Mouse (Mus musculus) E14TG2a.4 (cell line): ENCODE measurements around the gene Atp2b1.

ENCODE experiments used
- H3K27me3 ChIP-seq: 2 replicates; pipeline ENCODE4 v1.6.1; 2014; ENCODE audit warnings: low read length, control low read depth; ENCODE audit not compliant: insufficient read depth
- H3K36me3 ChIP-seq: 2 replicates; pipeline ENCODE4 v1.6.1; 2014; ENCODE audit warnings: low read length, control low read depth; ENCODE audit not compliant: insufficient read depth
- H3K4me1 ChIP-seq: replicated peaks from 2 replicates; pipeline ENCODE4 v1.6.1; 2014; ENCODE audit warnings: low read depth, low read length, control low read depth
- H3K4me3 ChIP-seq: replicated peaks from 2 replicates; pipeline ENCODE4 v1.5.1; 2014; ENCODE audit warnings: mild to moderate bottlenecking, low read length
- H3K9me3 ChIP-seq: 2 replicates; pipeline ENCODE4 v1.6.1; 2014; ENCODE audit warnings: low read length, control low read depth
- CTCF ChIP-seq: conservative IDR thresholded peaks from 2 replicates; pipeline ENCODE4 v1.5.1; 2014; ENCODE audit warnings: low read length
- NANOG ChIP-seq: IDR thresholded peaks from 2 replicates; pipeline ENCODE4 v1.6.1; 2014; ENCODE audit warnings: borderline replicate concordance, low read length, mixed read lengths
- POU5F1 ChIP-seq: IDR thresholded peaks from 2 replicates; pipeline ENCODE4 v1.6.1; 2014; ENCODE audit warnings: low read length, borderline replicate concordance

Gene Atp2b1

GRCm38 (mm10) chr10:99040171-99040570 lies 126.0 kb downstream of the Atp2b1 start:
- TF ChIP-seq POU5F1 (no peak), NANOG (no peak), CTCF (no peak)
- H3K9me3 ChIP-seq, result no peaks in the 10 kb centered on the region

DNA sequence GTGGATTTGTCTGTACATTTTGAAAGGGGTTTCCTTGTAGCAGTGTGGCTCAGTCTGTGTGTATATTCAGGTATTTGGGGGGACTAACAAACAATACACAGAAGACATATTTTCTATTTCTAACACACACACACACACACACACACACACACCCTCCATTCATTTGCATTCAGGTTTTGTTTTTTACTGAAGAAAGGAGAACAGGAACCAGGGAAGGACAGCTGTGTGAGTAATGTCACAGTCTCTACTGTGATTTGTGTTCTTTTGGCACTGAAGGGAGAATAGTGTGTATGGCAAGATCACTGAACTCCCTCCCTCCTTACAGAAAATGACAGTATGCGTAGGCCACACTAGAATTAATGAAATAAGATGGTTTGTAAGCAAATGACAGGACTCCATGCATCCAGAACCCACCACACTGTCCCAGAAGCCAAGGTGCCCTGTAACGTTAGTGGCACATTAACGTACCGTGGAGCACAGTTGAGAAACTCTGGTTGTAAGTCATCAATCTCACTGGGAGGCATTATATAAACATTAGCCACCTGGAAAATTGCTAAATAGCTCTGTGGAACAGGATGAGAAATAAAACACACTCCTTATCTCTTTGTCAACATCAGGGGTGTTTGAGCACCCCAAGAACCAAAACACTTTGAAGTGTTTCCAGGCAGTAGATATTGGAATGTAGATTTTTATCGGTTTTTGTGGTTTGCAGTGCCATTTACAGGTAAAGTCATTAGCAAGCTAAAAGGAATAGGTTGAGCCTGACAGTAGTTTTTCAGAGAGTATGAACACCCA lies 132.7 kb downstream of the Atp2b1 start:
- no peak for TF ChIP-seq CTCF
- no peak for TF ChIP-seq NANOG
- no peak for TF ChIP-seq POU5F1
- Histone ChIP-seq H3K36me3 (no peaks in the 10 kb centered on the region), H3K27me3 (no peaks in the 10 kb centered on the region), H3K4me1 (no peaks in the 10 kb centered on the region), H3K4me3 (no peak overlapping the region), H3K9me3 (no peaks in the 10 kb centered on the region)

More at GRCm38 (mm10) chr10:99040171-99040570, 126.0 kb downstream of the Atp2b1 start:
- no peak overlapping the region for H3K4me3 ChIP-seq
- no peaks in the 10 kb centered on the region for H3K36me3 ChIP-seq
- peaks cover 6% of the 10 kb centered on the region; the same call in 1 of the 2 replicates for H3K4me1 ChIP-seq
- H3K27me3 ChIP-seq, result no peaks in the 10 kb centered on the region

DNA sequence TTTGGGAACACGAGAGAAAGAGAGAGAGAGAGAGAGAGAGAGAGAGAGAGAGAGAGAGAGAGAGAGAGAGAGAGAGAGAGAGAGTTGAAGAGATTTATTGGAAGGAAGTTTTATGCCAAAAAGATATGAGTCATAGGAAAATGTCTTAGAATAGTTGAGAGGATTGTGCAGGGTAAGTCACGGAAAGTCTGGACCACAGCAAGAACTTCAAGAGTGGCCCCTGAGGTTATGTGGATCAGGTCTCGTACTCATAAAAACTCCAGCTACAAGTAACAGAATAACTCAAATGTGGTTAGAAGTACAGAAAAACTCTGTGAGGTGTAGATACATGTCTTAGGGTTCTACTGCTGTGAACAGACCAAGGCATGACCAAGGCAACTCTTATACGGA lies 133.3 kb downstream of the Atp2b1 start:
- no peak for TF ChIP-seq NANOG
- no peak for TF ChIP-seq CTCF
- TF ChIP-seq POU5F1, result no peak
- no peak overlapping the region for H3K4me3 ChIP-seq

DNA sequence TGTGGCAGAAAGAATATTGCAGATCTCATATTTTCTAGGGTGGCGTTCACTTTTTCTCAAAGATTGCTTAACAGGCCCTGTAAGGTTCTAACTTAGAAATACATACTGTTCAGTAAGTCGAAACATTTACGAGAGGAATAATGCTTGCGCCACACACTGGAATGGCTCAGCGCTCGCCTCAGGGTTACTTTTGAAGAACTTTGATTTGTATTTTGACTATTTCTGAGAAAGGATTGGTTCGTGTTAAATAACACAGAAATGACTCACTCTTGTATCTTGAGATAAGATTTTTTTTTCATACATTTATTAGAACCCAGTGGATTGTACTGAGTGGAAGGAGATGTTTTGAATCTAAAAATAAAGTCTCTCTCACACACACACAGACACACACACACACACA lies 135.9 kb downstream of the Atp2b1 start:
- no peaks in the 10 kb centered on the region for H3K36me3 ChIP-seq
- H3K4me1 ChIP-seq, result no peaks in the 10 kb centered on the region
- no peaks in the 10 kb centered on the region for H3K27me3 ChIP-seq
- no peaks in the 10 kb centered on the region for H3K9me3 ChIP-seq
- TF ChIP-seq POU5F1 (no peak), NANOG (no peak)
- no peak overlapping the region for H3K4me3 ChIP-seq

More for the DNA sequence above, 133.3 kb downstream of the Atp2b1 start:
- no peaks in the 10 kb centered on the region for H3K9me3 ChIP-seq
- H3K4me1 ChIP-seq, result no peaks in the 10 kb centered on the region
- H3K27me3 ChIP-seq, result no peaks in the 10 kb centered on the region
- H3K36me3 ChIP-seq, result no peaks in the 10 kb centered on the region

DNA sequence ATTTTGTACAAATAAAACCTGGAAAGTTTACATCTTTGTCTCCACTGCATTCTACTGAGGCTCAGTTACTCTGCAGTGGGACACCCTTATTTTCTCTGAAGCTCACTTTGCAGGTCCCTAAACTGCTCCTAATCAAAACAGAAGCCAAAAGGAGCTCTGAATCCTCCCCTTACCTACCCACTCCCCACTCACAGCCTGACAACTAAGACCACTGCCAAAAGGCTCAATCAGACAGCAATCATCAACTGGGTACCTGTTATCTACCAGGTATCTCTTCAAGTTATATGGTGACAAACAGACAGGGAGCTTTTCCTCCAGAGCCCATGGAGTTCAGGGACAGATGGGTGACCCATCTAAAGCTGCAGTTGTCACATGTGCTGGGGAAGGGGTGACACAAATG lies 138.9 kb downstream of the Atp2b1 start:
- TF ChIP-seq NANOG (no peak), CTCF (no peak), POU5F1 (no peak)
- H3K9me3 ChIP-seq, result no peaks in the 10 kb centered on the region
- no peaks in the 10 kb centered on the region for H3K4me1 ChIP-seq
- no peak overlapping the region for H3K4me3 ChIP-seq
- no peaks in the 10 kb centered on the region for H3K27me3 ChIP-seq
- H3K36me3 ChIP-seq, result no peaks in the 10 kb centered on the region

DNA sequence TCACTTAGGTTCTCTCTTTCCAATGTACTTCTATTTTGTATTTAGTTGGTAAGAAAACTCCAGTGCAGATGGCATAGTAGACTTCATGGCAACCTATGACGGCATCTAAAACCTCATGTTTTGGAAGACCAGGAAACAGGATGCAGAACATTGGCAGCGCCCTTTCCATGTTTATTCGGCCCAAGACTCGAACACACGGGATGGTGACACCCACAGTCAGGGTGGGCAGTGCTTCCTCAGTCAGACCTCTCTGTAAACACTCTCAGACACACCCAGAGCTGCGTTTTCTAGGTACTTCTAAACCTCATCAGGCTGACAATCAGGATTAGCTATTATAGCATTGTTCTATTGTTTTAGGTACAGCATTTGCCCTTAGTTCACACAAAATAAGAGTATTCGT lies 146.4 kb downstream of the Atp2b1 start:
- no peak overlapping the region for H3K4me3 ChIP-seq
- H3K9me3 ChIP-seq, result no peaks in the 10 kb centered on the region
- no peaks in the 10 kb centered on the region for H3K27me3 ChIP-seq
- H3K4me1 ChIP-seq, result no peaks in the 10 kb centered on the region
- no peak for TF ChIP-seq NANOG
- no peak for TF ChIP-seq CTCF
- no peak for TF ChIP-seq POU5F1
- no peaks in the 10 kb centered on the region for H3K36me3 ChIP-seq

DNA sequence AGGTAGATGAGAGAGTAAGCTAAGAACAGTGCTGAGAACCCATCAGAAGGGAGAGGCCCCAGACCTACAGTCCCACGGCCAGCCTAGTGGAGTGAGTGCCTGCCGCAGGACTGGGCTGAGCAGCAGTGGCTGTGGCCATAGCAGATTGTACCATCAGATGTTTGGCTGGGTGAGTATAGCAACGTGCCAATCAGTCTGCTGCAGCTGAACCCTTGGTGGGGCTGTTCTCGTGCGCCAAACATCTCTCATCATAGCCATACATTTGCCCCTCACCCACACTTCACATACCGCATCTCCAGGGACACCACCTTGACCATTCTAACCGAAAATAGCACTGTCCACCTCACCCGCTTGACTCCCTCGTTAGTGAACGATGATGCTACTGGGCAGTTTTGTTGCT lies 147.2 kb downstream of the Atp2b1 start:
- Histone ChIP-seq H3K4me1 (no peaks in the 10 kb centered on the region), H3K27me3 (no peaks in the 10 kb centered on the region), H3K4me3 (no peak overlapping the region), H3K36me3 (no peaks in the 10 kb centered on the region), H3K9me3 (no peaks in the 10 kb centered on the region)
- TF ChIP-seq POU5F1, result no peak

- Histone ChIP-seq H3K36me3 (no peaks in the 10 kb centered on the region), H3K9me3 (no peaks in the 10 kb centered on the region), H3K4me1 (no peaks in the 10 kb centered on the region), H3K27me3 (no peaks in the 10 kb centered on the region), H3K4me3 (no peak overlapping the region)
- no peak for TF ChIP-seq POU5F1
- TF ChIP-seq CTCF, result no peak
- no peak for TF ChIP-seq NANOG
These were observed 148.3 kb downstream of the Atp2b1 start for GRCm38 (mm10) chr10:99062546-99062945.
